Mouse (Mus musculus): ENCODE results near the gene Zfp119a.
"Not testable (repeated sequence)": the region's sequence is repeated elsewhere in the genome, so short reads cannot be mapped to it uniquely, and the experiment has no call there.

GRCm38 (mm10) chr17:55878282-55878635 lies 471 bp downstream of the Zfp119a start:
- not testable (repeated sequence) for TF ChIP-seq POLR2A (IDR thresholded peaks at IDR 0.05; ENCODE audit: low read depth, low read length); CTCF (IDR thresholded peaks at IDR 0.05; ENCODE audit: extremely low read depth, insufficient read length, insufficient replicate concordance, low read depth, low read length)

Data from small intestine, adult 2 months (tissue).